Mouse (Mus musculus) thymus, postnatal 36 days (tissue): ENCODE measurements around the gene Gm10220.
"Not testable (repeated sequence)": the region's sequence is repeated elsewhere in the genome, so short reads cannot be mapped to it uniquely, and the experiment has no call there.

Experiments used
- DNase-seq, 2 experiments: peaks; one replicate each; pipeline ENCODE4 v3.0.0; 2022; ENCODE audit warnings: mixed read lengths in 2 of 2

The Gm10220 gene

DNA sequence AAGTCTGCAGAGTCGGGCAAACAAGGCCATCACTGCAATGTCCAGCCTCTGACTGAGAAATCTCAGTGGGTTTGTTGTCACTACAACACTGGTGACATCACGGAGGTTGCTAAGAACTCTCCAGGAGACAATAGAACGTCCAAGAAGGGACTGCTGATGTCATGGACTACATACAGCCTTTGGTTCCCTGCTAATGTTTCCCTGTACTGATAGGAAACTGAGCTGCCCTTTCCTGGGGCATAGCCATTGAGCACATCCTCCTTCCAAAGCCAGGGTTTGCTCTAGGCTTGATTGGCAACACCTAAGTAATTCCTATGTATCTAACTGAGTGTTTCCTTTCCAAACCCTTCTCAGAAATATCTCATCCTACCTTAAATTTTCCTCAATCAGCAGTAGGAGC lies at the start of gene Gm10220:
Gm10220 (minus strand) TSS at position 101 of the 400 bp plus-strand sequence.
- not testable (repeated sequence) for DNase-seq

DNA sequence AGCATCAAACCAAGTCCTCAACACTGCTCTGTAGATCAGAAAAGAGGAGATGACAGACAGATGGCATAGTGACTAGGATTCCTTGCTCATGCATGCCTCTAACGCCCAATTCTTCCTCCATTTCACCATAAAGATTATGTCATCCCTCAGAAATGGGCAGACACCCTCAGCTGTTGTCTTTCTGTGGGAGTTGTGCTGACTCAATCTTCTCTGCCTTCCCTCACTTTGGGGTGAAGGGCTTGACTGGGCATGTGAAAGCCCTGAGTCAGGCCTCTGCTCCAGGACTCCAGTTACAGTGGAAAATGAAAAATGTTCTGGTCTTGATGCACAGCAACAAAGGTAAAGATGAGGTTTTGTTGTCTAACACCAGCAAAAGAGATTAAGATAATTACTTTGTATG lies 48.6 kb upstream of the Gm10220 start:
- DNase-seq: no peak

GRCm38 (mm10) chr5:26165791-26166165 lies 44.6 kb upstream of the Gm10220 start:
- DNase-seq: no peak

- no peak for DNase-seq
These were observed 44.0 kb upstream of the Gm10220 start for GRCm38 (mm10) chr5:26165036-26165790.

GRCm38 (mm10) chr5:26157396-26158170 lies 36.4 kb upstream of the Gm10220 start:
- DNase-seq: no peak

DNA sequence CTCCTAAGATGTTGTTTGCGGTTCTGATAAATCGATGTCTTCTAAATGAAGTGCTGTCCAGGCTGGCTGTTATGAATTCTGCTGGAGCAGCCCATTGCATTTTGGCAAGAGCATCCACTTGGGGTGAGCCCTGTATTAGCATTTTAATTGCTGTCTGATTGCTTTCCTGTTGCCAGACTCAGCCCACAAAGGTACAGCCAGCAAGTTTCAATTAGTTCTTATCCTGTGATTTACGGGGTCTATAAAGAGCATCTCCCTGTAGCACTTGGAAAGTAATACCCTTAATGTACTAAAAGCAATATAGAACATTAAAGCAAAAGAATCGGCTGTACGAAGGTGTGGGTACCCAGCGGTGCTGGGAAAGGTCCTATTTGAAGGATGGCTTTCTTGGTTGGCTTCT lies 21.7 kb upstream of the Gm10220 start:
- DNase-seq: no peak

DNA sequence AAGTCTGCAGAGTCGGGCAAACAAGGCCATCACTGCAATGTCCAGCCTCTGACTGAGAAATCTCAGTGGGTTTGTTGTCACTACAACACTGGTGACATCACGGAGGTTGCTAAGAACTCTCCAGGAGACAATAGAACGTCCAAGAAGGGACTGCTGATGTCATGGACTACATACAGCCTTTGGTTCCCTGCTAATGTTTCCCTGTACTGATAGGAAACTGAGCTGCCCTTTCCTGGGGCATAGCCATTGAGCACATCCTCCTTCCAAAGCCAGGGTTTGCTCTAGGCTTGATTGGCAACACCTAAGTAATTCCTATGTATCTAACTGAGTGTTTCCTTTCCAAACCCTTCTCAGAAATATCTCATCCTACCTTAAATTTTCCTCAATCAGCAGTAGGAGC lies 16.0 kb downstream of the Gm10220 start, which contains the start of gene 5031410I06Rik:
5031410I06Rik (minus strand) TSS at position 101 of the 400 bp plus-strand sequence.
- DNase-seq: not testable (repeated sequence)

GRCm38 (mm10) chr5:26089191-26089590 lies 32.0 kb downstream of the Gm10220 start, which contains the start of gene Gm10471:
Gene Gm10471 (minus strand): TSS chr5:26089291.
- not testable (repeated sequence) for DNase-seq

- DNase-seq: not testable (repeated sequence)
These were observed 42.2 kb downstream of the Gm10220 start for GRCm38 (mm10) chr5:26079023-26079422.

DNA sequence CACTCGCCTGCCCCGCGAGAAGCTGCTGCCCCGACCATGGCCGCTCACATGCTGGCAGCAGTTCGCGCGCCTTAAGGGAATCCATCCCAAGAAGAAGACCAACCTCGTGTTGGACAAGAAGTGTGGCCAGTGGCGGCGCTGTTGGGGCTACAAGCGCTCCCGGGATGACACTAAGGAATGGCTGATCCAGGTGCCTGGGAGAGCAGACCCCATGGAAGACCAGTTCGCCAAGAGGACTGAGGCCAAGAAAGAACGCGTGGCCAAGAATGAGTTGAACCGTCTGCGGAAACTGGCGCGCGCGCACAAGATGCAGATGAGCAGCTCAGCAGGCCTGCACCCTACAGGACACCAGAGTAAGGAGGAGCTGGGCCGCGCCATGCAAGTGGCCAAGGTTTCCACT lies 50.5 kb downstream of the Gm10220 start:
- no peak for DNase-seq
